In the genomic region with DNA sequence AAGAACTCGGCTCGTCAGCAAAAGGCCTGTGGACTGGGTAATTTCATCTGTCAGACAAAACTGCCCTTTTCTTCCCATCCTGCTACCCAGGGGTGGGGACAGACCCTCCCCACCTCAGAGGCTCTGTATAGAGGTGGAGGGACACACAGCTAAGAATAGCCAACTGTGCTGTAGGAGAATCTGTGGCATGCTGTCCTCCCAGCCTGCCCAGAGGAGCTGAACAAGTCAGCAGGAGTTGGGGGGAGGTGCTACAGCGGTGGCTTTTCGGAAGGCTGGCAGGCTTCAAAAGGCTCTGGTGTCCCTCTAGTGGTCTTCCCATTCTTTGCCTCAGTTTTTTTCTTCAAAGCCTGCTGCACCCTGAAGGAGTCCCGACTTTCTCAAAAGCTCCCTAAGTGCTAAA, we compare ENCODE assay signal across 10 mouse cellular contexts. TPM values are rescaled to one million over a fixed set of nuclear protein-coding genes. Genes with fewer than 3 reads are reported as not detected.
DNase-seq lines count a peak whose midpoint lies in the region; ATAC-seq lines count a peak whose summit lies in the region.
"Had no signal": no experiment of that assay in that cellular context is flagged by ENCODE, and none has a peak within 500 bp of the region (broad histone marks: within the 10 kb centered on the region; RNA-seq: fewer than 3 reads in every experiment).

No protein-coding gene starts in this region.

- no peaks in the 10 kb centered on the region for H3K9me3 ChIP-seq in kidney, embryonic 16.5 days (ENCODE audit: low read length)
- no peaks in the 10 kb centered on the region for H3K9me3 ChIP-seq in midbrain, embryonic 13.5 days

- peaks cover 10% of the 10 kb centered on the region for H3K4me1 ChIP-seq in kidney, embryonic 16.5 days (ENCODE audit: insufficient read depth, low read length)
- peaks cover 10% of the 10 kb centered on the region for H3K4me1 ChIP-seq in midbrain, embryonic 13.5 days (replicated peaks)

- H3K4me3 ChIP-seq in kidney, embryonic 16.5 days (ENCODE audit: low read length) = no peak overlapping the region
- H3K4me3 ChIP-seq in midbrain, embryonic 13.5 days (replicated peaks) = no peak overlapping the region

- no peaks in the 10 kb centered on the region for H3K27me3 ChIP-seq in kidney, embryonic 16.5 days (ENCODE audit: insufficient read depth, low read length)
- H3K27me3 ChIP-seq in midbrain, embryonic 13.5 days = no peaks in the 10 kb centered on the region

- H3K27ac ChIP-seq in kidney, embryonic 16.5 days (ENCODE audit: low read length) = no peak overlapping the region
- 0 out of 2 replicates have a peak overlapping the region, but pooled peaks have one; percentile 1 for H3K27ac ChIP-seq in midbrain, embryonic 13.5 days

- no peak overlapping the region for H3K4me2 ChIP-seq in kidney, embryonic 16.5 days (replicated peaks; ENCODE audit: low read depth, low read length)
- no peak overlapping the region for H3K4me2 ChIP-seq in midbrain, embryonic 13.5 days (replicated peaks)

- DNase-seq in kidney, postnatal 4 days = peak; percentile 34 to 55
- DNase-seq in ES-CJ7 (ENCODE audit: low read depth, low spot score) = peak; percentile 69
- DNase-seq in brain, adult 2 months (ENCODE audit: low read depth, low spot score) = peak; percentile 83
- no peak for DNase-seq in ovary, postnatal 36 days (ENCODE audit: low spot score)
- DNase-seq: cerebellum, postnatal 36 days; gastrocnemius, postnatal 25 days; lung, adult 2 months had no signal

- H3K36me3 ChIP-seq in kidney, embryonic 16.5 days (ENCODE audit: insufficient read depth, low read length) = peaks cover 65% of the 10 kb centered on the region
- H3K36me3 ChIP-seq in midbrain, embryonic 13.5 days = peaks cover 65% of the 10 kb centered on the region

- WGBS in kidney, embryonic 16.5 days = 62% methylated on average over 5 of the region's 5 CpGs
- 31% methylated on average over 5 of the region's 5 CpGs for WGBS in midbrain, embryonic 13.5 days

- ATAC-seq in kidney, embryonic 16.5 days (ENCODE audit: low FRiP score, low TSS enrichment) = no peak
- no peak for ATAC-seq in midbrain, embryonic 13.5 days
- ATAC-seq in monocyte, adult 5-6 weeks (replicated peaks; ENCODE audit: insufficient number of reproducible peaks, low FRiP score, low TSS enrichment, poor library complexity, severe bottlenecking) = no peak

- no peak overlapping the region for H3K9ac ChIP-seq in kidney, embryonic 16.5 days (replicated peaks; ENCODE audit: low read length)
- peak overlapping the region; percentile 24; the same call in 1 of the 2 replicates for H3K9ac ChIP-seq in midbrain, embryonic 13.5 days (replicated peaks)

RNA-seq across cellular contexts. Expression of a gene that starts 13.2 kb away (rescaled TPM):
- 3.1 and 5.0 TPM in 2 replicates for polyA plus RNA-seq in kidney, embryonic 16.5 days (2015; fragmentation: Nextera tagmentation; extraction: Ambion mirVana)
- 9.1 and 10.8 TPM in 2 replicates for polyA plus RNA-seq in midbrain, embryonic 13.5 days (2015; fragmentation: Nextera tagmentation; extraction: Ambion mirVana)
- total RNA-seq in monocyte, adult 5-6 weeks (2017) = not detected in 3 replicates

RNA-seq across cellular contexts. Expression of a gene that starts 13.4 kb away (rescaled TPM):
- polyA plus RNA-seq in kidney, embryonic 16.5 days (2015; fragmentation: Nextera tagmentation; extraction: Ambion mirVana) = 197 and 199 TPM in 2 replicates
- polyA plus RNA-seq in midbrain, embryonic 13.5 days (2015; fragmentation: Nextera tagmentation; extraction: Ambion mirVana) = 174 and 181 TPM in 2 replicates
- 91.2 to 131 TPM (median 108 TPM) in 3 replicates for total RNA-seq in monocyte, adult 5-6 weeks (2017)

RNA-seq across cellular contexts. Expression of a gene that starts 13.8 kb away (rescaled TPM):
- 3.8 and 3.9 TPM in 2 replicates for polyA plus RNA-seq in kidney, embryonic 16.5 days (2015; fragmentation: Nextera tagmentation; extraction: Ambion mirVana)
- polyA plus RNA-seq in midbrain, embryonic 13.5 days (2015; fragmentation: Nextera tagmentation; extraction: Ambion mirVana) = 3.7 and 4.1 TPM in 2 replicates
- 0.95 to 1.6 TPM (median 1.1 TPM) in 3 replicates for total RNA-seq in monocyte, adult 5-6 weeks (2017)
- total RNA-seq: gastrocnemius, postnatal 25 days had no signal

RNA-seq across cellular contexts. Expression of a gene that starts 28.3 kb away (rescaled TPM):
- 0.94 and 0.99 TPM in 2 replicates for polyA plus RNA-seq in kidney, embryonic 16.5 days (2015; fragmentation: Nextera tagmentation; extraction: Ambion mirVana)
- 2.1 TPM in 2 replicates for polyA plus RNA-seq in midbrain, embryonic 13.5 days (2015; fragmentation: Nextera tagmentation; extraction: Ambion mirVana)
- not detected in 3 replicates for total RNA-seq in monocyte, adult 5-6 weeks (2017)
